Mouse (Mus musculus) lung, postnatal 0 days (tissue): ENCODE results near the gene Syvn1. TPM values are rescaled to one million over a fixed set of nuclear protein-coding genes. Genes with fewer than 3 reads are reported as not detected.
"Not testable (repeated sequence)": the region's sequence is repeated elsewhere in the genome, so short reads cannot be mapped to it uniquely, and the experiment has no call there.

ENCODE experiments used
- ATAC-seq: fragments of 200-750 bp; cut with Nextera tagmentation; 2 replicates; pipeline ENCODE4 v1.8.0; 2017; ENCODE audit warnings: moderate library complexity
- DNase-seq: peaks from one replicate; pipeline ENCODE4 v3.0.0-alpha.2; 2016; ENCODE audit warnings: low spot score
- H3K27ac ChIP-seq: fragments of 300-500 bp; sonication (generic); 2 replicates; pipeline ENCODE4 v1.5.1; 2014; ENCODE audit warnings: antibody characterized with exemption, mild to moderate bottlenecking, low read length, mixed read lengths
- H3K27me3 ChIP-seq: fragments of 300-500 bp; sonication (generic); replicated peaks from 2 replicates; pipeline ENCODE4 v1.6.1; 2014; ENCODE audit warnings: low read length, mixed read lengths; ENCODE audit not compliant: insufficient read depth
- H3K36me3 ChIP-seq: fragments of 300-500 bp; sonication (generic); 2 replicates; pipeline ENCODE4 v1.6.1; 2014; ENCODE audit warnings: low read length, mixed read lengths; ENCODE audit not compliant: insufficient read depth
- H3K4me1 ChIP-seq: fragments of 300-500 bp; sonication (generic); 2 replicates; pipeline ENCODE4 v1.6.1; 2014; ENCODE audit warnings: antibody characterized with exemption, low read depth, low read length, mixed read lengths; ENCODE audit not compliant: insufficient read depth
- H3K4me2 ChIP-seq: fragments of 300-500 bp; sonication (generic); replicated peaks from 2 replicates; pipeline ENCODE4 v1.6.1; 2014; ENCODE audit warnings: low read depth, mild to moderate bottlenecking, low read length, moderate library complexity, mixed read lengths
- H3K4me3 ChIP-seq: fragments of 300-500 bp; sonication (generic); 2 replicates; pipeline ENCODE4 v1.5.1; 2014; ENCODE audit warnings: low read depth, low read length
- H3K9ac ChIP-seq: fragments of 300-500 bp; sonication (generic); replicated peaks from 2 replicates; pipeline ENCODE4 v1.6.1; 2014; ENCODE audit warnings: low read depth, mild to moderate bottlenecking
- H3K9me3 ChIP-seq: fragments of 300-500 bp; sonication (generic); 2 replicates; pipeline ENCODE4 v1.6.1; 2016; ENCODE audit warnings: low read length, mixed read lengths
- CTCF ChIP-seq: IDR thresholded peaks from 2 replicates; pipeline ENCODE4 v1.5.1; 2016; ENCODE audit warnings: antibody characterized with exemption, mild to moderate bottlenecking
- EP300 ChIP-seq: IDR thresholded peaks from 2 replicates; pipeline ENCODE4 v1.6.1; 2016; ENCODE audit warnings: antibody characterized with exemption, mild to moderate bottlenecking, control low read depth
- WGBS: fragments of 180-500 bp; shearing (Covaris S2); extraction: QIAGEN DNeasy Blood & Tissue Kit; methylation state at CpG from one replicate; pipeline ENCODE4 v1.1.7; 2014; 5-methylcytosine and 5-hydroxymethylcytosine counted together
- polyA plus RNA-seq: library from polyadenylated mRNA; unstranded; fragments of >200 nt; fragmentation: Nextera tagmentation; extraction: Ambion mirVana; gene quantifications from 2 replicates; pipeline ENCODE4 v1.2.1, GENCODE M21; 2015

The Syvn1 gene
- polyA plus RNA-seq, 1 experiment from 2014 or later: 16.3 TPM

DNA sequence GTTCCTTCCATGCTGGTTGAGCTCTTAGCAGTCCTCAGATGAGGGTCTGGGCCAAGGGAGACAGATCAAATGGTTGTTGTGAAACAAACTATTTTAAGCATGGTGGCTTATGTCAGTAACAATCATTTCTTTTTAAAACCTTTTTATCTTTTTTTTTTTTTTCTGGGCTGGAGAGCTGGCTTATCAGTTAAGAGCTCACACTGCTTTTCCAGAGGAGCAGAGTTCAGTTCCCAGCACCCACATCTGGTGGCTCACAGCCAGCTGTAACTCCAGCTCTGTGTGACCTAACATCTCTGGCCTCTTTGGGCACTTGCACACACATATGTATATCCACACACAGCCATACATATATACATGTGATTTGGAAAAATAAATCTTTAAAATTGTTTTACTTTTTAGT, 8.7 kb upstream of the Syvn1 start:
- TF ChIP-seq CTCF (no peak), EP300 (no peak)
- no peaks in the 10 kb centered on the region for H3K27me3 ChIP-seq
- H3K27ac ChIP-seq: no peak overlapping the region
- no peaks in the 10 kb centered on the region for H3K4me1 ChIP-seq
- H3K9ac ChIP-seq: no peak overlapping the region
- H3K9me3 ChIP-seq: no peaks in the 10 kb centered on the region
- DNase-seq (no peak), ATAC-seq (no peak)
- no peak overlapping the region for H3K4me3 ChIP-seq
- H3K36me3 ChIP-seq: no peaks in the 10 kb centered on the region
- no peak overlapping the region for H3K4me2 ChIP-seq

DNA sequence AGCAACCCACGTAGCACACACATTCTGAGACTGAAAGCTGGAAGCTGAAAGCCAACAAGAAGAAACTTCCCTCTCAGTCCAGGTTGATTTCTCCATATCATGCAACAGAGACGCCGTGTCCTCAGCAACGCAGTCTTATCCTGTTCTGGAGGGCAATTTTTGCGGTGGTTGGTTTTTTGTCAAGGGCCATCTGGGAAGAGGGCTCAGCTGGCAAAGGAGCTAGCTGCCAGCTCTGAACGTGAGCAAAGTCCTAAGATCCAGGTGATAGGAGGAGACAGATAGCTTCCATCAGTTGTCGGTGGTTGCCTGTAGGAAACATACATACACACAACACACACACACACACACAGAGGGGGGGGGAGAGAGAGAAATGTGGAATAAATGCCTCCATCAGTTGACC, 8.1 kb upstream of the Syvn1 start:
- Histone ChIP-seq H3K27me3 (no peaks in the 10 kb centered on the region), H3K27ac (no peak overlapping the region), H3K4me1 (no peaks in the 10 kb centered on the region), H3K9ac (no peak overlapping the region), H3K4me3 (no peak overlapping the region), H3K9me3 (no peaks in the 10 kb centered on the region), H3K4me2 (no peak overlapping the region), H3K36me3 (no peaks in the 10 kb centered on the region)
- ATAC-seq: no peak
- DNase-seq: no peak
- 73% methylated on average over 7 of the region's 7 CpGs for WGBS
- TF ChIP-seq CTCF (no peak), EP300 (no peak)

DNA sequence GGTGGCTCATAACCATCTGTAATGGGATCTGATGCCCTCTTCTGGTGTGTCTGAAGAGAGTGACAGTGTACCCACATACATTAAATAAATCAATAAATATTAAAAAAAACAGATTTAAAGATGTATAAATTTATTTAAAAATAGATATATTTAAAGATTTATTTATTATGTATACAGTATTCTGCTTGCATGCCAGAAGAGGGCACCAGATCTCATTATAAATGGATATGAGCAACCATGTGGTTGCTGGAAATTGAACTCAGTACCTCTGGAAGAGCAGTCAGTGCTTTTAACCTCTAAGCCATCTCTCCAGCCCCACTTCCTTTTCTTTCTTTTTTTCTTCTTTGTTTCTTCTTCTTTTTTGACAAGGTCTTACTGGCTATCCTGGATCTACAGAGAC, 6.4 kb upstream of the Syvn1 start:
- Histone ChIP-seq H3K4me1 (no peaks in the 10 kb centered on the region), H3K9me3 (no peaks in the 10 kb centered on the region), H3K36me3 (no peaks in the 10 kb centered on the region), H3K9ac (no peak overlapping the region), H3K27me3 (no peaks in the 10 kb centered on the region), H3K4me2 (no peak overlapping the region), H3K27ac (no peak overlapping the region), H3K4me3 (no peak overlapping the region)
- TF ChIP-seq CTCF (no peak), EP300 (no peak)
- DNase-seq (no peak), ATAC-seq (no peak)

- Histone ChIP-seq H3K4me1 (peaks cover 6% of the 10 kb centered on the region; the same call in 1 of the 2 replicates), H3K9ac (no peak overlapping the region), H3K9me3 (no peaks in the 10 kb centered on the region), H3K27me3 (no peaks in the 10 kb centered on the region), H3K27ac (no peak overlapping the region), H3K4me3 (no peak overlapping the region), H3K4me2 (no peak overlapping the region), H3K36me3 (no peaks in the 10 kb centered on the region)
- DNase-seq (no peak), ATAC-seq (no peak)
- 68% methylated on average over 9 of the region's 9 CpGs for WGBS
- TF ChIP-seq CTCF (no peak), EP300 (no peak)
Observed at GRCm38 (mm10) chr19:6042293-6042692, 4.1 kb upstream of the Syvn1 start.

GRCm38 (mm10) chr19:6044102-6044501, 2.3 kb upstream of the Syvn1 start:
- not testable (repeated sequence) for H3K9ac ChIP-seq, H3K4me3 ChIP-seq, H3K36me3 ChIP-seq, H3K4me2 ChIP-seq, H3K27me3 ChIP-seq, H3K9me3 ChIP-seq, H3K4me1 ChIP-seq, ATAC-seq, H3K27ac ChIP-seq
- WGBS: 21% methylated on average over 4 of the region's 4 CpGs
- DNase-seq: peak; percentile 90
- TF ChIP-seq CTCF: peak; percentile 70

- WGBS: 13% methylated on average over 20 of the region's 20 CpGs
- ATAC-seq (peak; percentile 31), DNase-seq (peak; percentile 71)
- Histone ChIP-seq H3K4me2 (peak overlapping the region; percentile 92), H3K4me3 (peak overlapping the region; percentile 93), H3K27me3 (no peaks in the 10 kb centered on the region), H3K27ac (peak overlapping the region; percentile 98), H3K4me1 (peaks cover 6% of the 10 kb centered on the region; the same call in 1 of the 2 replicates), H3K9me3 (no peaks in the 10 kb centered on the region), H3K9ac (peak overlapping the region; percentile 63), H3K36me3 (peaks cover 12% of the 10 kb centered on the region; the same call in 1 of the 2 replicates)
- TF ChIP-seq EP300: no peak
- TF ChIP-seq CTCF: peak; percentile 39
Observed at GRCm38 (mm10) chr19:6045366-6046293, 746 bp upstream of the Syvn1 start.
